Mouse (Mus musculus): ENCODE data around the gene Dbn1. TPM values are rescaled to one million over a fixed set of nuclear protein-coding genes. Genes with fewer than 3 reads are reported as not detected.

Gene Dbn1
- 6.1 and 8.7 TPM in 2 replicates for polyA plus RNA-seq (2012)

GRCm38 (mm10) chr13:55487578-55488498 lies at the start of gene Dbn1:
Dbn1 (minus strand) TSS chr13:55488111.

GRCm38 (mm10) chr13:55536194-55537175 lies 48.6 kb upstream of the Dbn1 start, which contains the start of gene Ddx41:
Ddx41 (minus strand) TSS chr13:55536658.

GRCm38 (mm10) chr13:55529198-55529915 lies 41.4 kb upstream of the Dbn1 start, which contains the start of gene Dok3:
Dok3 (minus strand) TSS chr13:55529296.

GRCm38 (mm10) chr13:55513111-55513748 lies 25.3 kb upstream of the Dbn1 start, which contains the start of gene Pdlim7:
Pdlim7 (minus strand) TSS chr13:55513676.

GRCm38 (mm10) chr13:55464027-55464884 lies 23.7 kb downstream of the Dbn1 start, which contains the start of gene Prr7:
Prr7 (plus strand) TSS chr13:55464267.

GRCm38 (mm10) chr13:55444937-55445315 lies 43.0 kb downstream of the Dbn1 start, which contains the start of gene Grk6:
Grk6 (plus strand) TSS chr13:55445072.

GRCm38 (mm10) chr13:55426613-55427012 lies 61.3 kb downstream of the Dbn1 start, which contains the start of gene F12:
F12 (minus strand) TSS chr13:55426793.

Other genes with a start within 250 kb of the Dbn1 start
- 274 and 289 TPM in 2 replicates for gene Prelid1, start 167.6 kb downstream of the Dbn1 start, polyA plus RNA-seq (2012)
- gene Rab24, start 166.2 kb downstream of the Dbn1 start, polyA plus RNA-seq (2012): 79.4 and 99.3 TPM in 2 replicates
- 9.2 and 11.5 TPM in 2 replicates for gene Mxd3, start 158.3 kb downstream of the Dbn1 start, polyA plus RNA-seq (2012)
- gene Lman2, start 125.3 kb downstream of the Dbn1 start, polyA plus RNA-seq (2012): 128 and 133 TPM in 2 replicates
- 18.1 and 18.7 TPM in 2 replicates for gene Rgs14, start 118.4 kb downstream of the Dbn1 start, polyA plus RNA-seq (2012)
- 0.29 and 0.36 TPM in 2 replicates for gene Slc34a1, start 89.9 kb downstream of the Dbn1 start, polyA plus RNA-seq (2012)
- gene Pfn3, start 72.9 kb downstream of the Dbn1 start, polyA plus RNA-seq (2012): not detected in 2 replicates
- gene F12, start 61.3 kb downstream of the Dbn1 start, polyA plus RNA-seq (2012): 0.49 TPM in 1 of 2 replicates, not detected in the other
- 84.4 and 86.7 TPM in 2 replicates for gene Grk6, start 43.0 kb downstream of the Dbn1 start, polyA plus RNA-seq (2012)
- 17.3 and 18.6 TPM in 2 replicates for gene Prr7, start 23.8 kb downstream of the Dbn1 start, polyA plus RNA-seq (2012)
- 79.3 and 93.6 TPM in 2 replicates for gene Pdlim7, start 25.6 kb upstream of the Dbn1 start, polyA plus RNA-seq (2012)
- gene Dok3, start 41.2 kb upstream of the Dbn1 start, polyA plus RNA-seq (2012): 193 and 354 TPM in 2 replicates
- gene Ddx41, start 48.5 kb upstream of the Dbn1 start, polyA plus RNA-seq (2012): 108 and 132 TPM in 2 replicates
- 99.9 and 120 TPM in 2 replicates for gene Fam193b, start 83.0 kb upstream of the Dbn1 start, polyA plus RNA-seq (2012)
- 247 and 261 TPM in 2 replicates for gene Tmed9, start 85.6 kb upstream of the Dbn1 start, polyA plus RNA-seq (2012)
- gene B4galt7, start 111.8 kb upstream of the Dbn1 start, polyA plus RNA-seq (2012): 31.0 and 33.7 TPM in 2 replicates
- 56.9 and 76.9 TPM in 2 replicates for gene Caml, start 134.9 kb upstream of the Dbn1 start, polyA plus RNA-seq (2012)
- gene Ddx46, start 146.9 kb upstream of the Dbn1 start, polyA plus RNA-seq (2012): 21.0 and 37.2 TPM in 2 replicates
- gene B230219D22Rik, start 205.0 kb upstream of the Dbn1 start, polyA plus RNA-seq (2012): 19.1 and 19.5 TPM in 2 replicates
- gene Txndc15, start 226.5 kb upstream of the Dbn1 start, polyA plus RNA-seq (2012): 26.2 and 27.5 TPM in 2 replicates
- gene Pcbd2, start 239.3 kb upstream of the Dbn1 start, polyA plus RNA-seq (2012): 57.3 and 57.7 TPM in 2 replicates

All from megakaryocyte-erythroid progenitor cell, adult 5 weeks (primary cell).